Mouse (Mus musculus) cerebellum, adult 2 months (tissue): ENCODE measurements around the gene Nyx.

Experiments used
- CTCF ChIP-seq: fragments of 200-500 bp; IDR thresholded peaks from 2 replicates; pipeline ENCODE4 v1.5.1; 2011; ENCODE audit warnings: low read depth, mild to moderate bottlenecking, control low read depth, low read length, moderate library complexity, borderline replicate concordance; ENCODE audit not compliant: insufficient read depth
- POLR2A ChIP-seq: fragments of 200-500 bp; IDR thresholded peaks from 2 replicates; pipeline ENCODE4 v1.6.1; 2011; ENCODE audit warnings: low read length, control low read depth, borderline replicate concordance; ENCODE audit not compliant: insufficient read depth

DNA sequence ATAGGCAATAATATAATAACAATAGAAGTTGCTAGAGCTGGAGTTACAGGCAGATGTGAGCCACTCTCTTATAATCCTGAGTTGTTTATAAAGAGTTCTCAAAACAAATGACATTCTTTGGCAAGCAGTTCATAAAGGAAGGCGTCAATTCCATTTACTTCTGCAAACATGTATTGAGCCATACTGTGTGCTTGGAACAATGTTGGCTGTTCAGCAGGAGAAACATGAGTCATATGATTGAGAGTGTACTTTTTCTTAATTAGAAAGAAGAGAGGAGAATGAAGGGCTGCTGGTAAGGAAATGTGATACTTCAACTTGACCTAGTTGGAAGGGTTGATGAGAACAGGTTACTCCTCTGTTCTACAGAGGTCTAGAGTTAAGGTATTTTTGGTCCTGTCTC is 16.7 kb downstream of the Nyx start:
- TF ChIP-seq POLR2A = no peak
- TF ChIP-seq CTCF = no peak
